In genomic region chr9:107709096-107709696, GRCm38 (mm10) we compare ENCODE assay signal across 8 mouse cellular contexts. TPM values are rescaled to one million over a fixed set of nuclear protein-coding genes. Genes with fewer than 3 reads are reported as not detected.
DNase-seq lines count a peak whose midpoint lies in the region; TF ChIP-seq lines count a peak whose summit lies in the region.

No protein-coding gene starts in this region.

- WGBS in cerebellum, adult 2 months, result 1% methylated on average over 55 of the region's 55 CpGs

- no peaks in the 10 kb centered on the region; the same call in 1 of the 2 replicates for H3K27me3 ChIP-seq in cerebellum, adult 2 months (ENCODE audit: control insufficient read depth, insufficient read depth, low read length)

- peak overlapping the region; percentile 73 for H3K4me3 ChIP-seq in cerebellum, adult 2 months (replicated peaks; ENCODE audit: insufficient read depth, low read depth, low read length)

- no peak for TF ChIP-seq CTCF in cerebellum, adult 2 months (IDR thresholded peaks at IDR 0.05; ENCODE audit: borderline replicate concordance, insufficient read depth, low read depth, low read length)

- peak in 1 of 2 experiments; percentile 50 for DNase-seq in cerebellum, adult 2 months
- DNase-seq in cerebellum, postnatal 4 days (ENCODE audit: low spot score in 2 of 2), result no peak
- peak; percentile 26 for DNase-seq in thymus, postnatal 0 days (ENCODE audit: low spot score)
- no peak for DNase-seq in thymus, adult 18-20 months
- peak; percentile 43 for DNase-seq in induced T-regulatory cell, adult 2 months (ENCODE audit: low read depth)
- DNase-seq in neural tube, embryonic 10.5 days (ENCODE audit: extremely low spot score, low spot score), result peak; percentile 70
- no peak for DNase-seq in urinary bladder, postnatal 36 days (ENCODE audit: low spot score in 2 of 2)
- no peak for DNase-seq in spleen, postnatal 14 days (ENCODE audit: low spot score in 2 of 2)

- no peak for TF ChIP-seq POLR2A in cerebellum, adult 2 months (IDR thresholded peaks at IDR 0.05; ENCODE audit: borderline replicate concordance, insufficient read depth, low read length)

- H3K4me1 ChIP-seq in cerebellum, adult 2 months (ENCODE audit: control insufficient read depth, insufficient read depth, low read length), result peaks cover 22% of the 10 kb centered on the region

- H3K27ac ChIP-seq in cerebellum, adult 2 months (ENCODE audit: insufficient read depth, low read length), result peak overlapping the region; percentile 72

RNA-seq across cellular contexts. Expression of gene Sema3f, which starts 1.1 kb away (rescaled TPM):
- 30.4 and 31.8 TPM in 2 replicates for polyA plus RNA-seq in cerebellum, adult 2 months (2012; rRNA removed)
- polyA plus RNA-seq in thymus, postnatal 0 days (2015; fragmentation: Nextera tagmentation; extraction: Ambion mirVana), result 2.2 and 3.2 TPM in 2 replicates

RNA-seq across cellular contexts. Expression of gene Gnat1, which starts 29.7 kb away (rescaled TPM):
- 0.15 and 0.36 TPM in 2 replicates for polyA plus RNA-seq in cerebellum, adult 2 months (2012; rRNA removed)
- 0.62 and 0.85 TPM in 2 replicates for polyA plus RNA-seq in thymus, postnatal 0 days (2015; fragmentation: Nextera tagmentation; extraction: Ambion mirVana)

RNA-seq across cellular contexts. Expression of gene Slc38a3, which starts 39.9 kb away (rescaled TPM):
- polyA plus RNA-seq in cerebellum, adult 2 months (2012; rRNA removed), result 145 and 152 TPM in 2 replicates
- polyA plus RNA-seq in thymus, postnatal 0 days (2015; fragmentation: Nextera tagmentation; extraction: Ambion mirVana), result 0.60 and 1.1 TPM in 2 replicates

Comparison
In these comparisons a context has a peak if more than half of its experiments do, and no peak if none do; other contexts are left out.
1. DNase-seq: peak in thymus, postnatal 0 days (single experiment), induced T-regulatory cell, adult 2 months (single experiment) and neural tube, embryonic 10.5 days (single experiment); none in cerebellum, postnatal 4 days (0 of 2), thymus, adult 18-20 months (0 of 2), urinary bladder, postnatal 36 days (0 of 2) and spleen, postnatal 14 days (0 of 2).
2. RNA of gene Slc38a3, which starts 39.9 kb away (polyA plus RNA-seq): 145 to 152 TPM in cerebellum, adult 2 months; 0.60 to 1.1 TPM in thymus, postnatal 0 days; every median in the first group is over 10 times any median in the second.